Mouse (Mus musculus): ENCODE results near the gene Nr1h2. TPM values are rescaled to one million over a fixed set of nuclear protein-coding genes. Genes with fewer than 3 reads are reported as not detected.

Nr1h2 gene
- polyA plus RNA-seq (2014; fragmentation: Nextera tagmentation; extraction: Ambion mirVana), result 69.1 and 69.8 TPM in 2 replicates

DNA sequence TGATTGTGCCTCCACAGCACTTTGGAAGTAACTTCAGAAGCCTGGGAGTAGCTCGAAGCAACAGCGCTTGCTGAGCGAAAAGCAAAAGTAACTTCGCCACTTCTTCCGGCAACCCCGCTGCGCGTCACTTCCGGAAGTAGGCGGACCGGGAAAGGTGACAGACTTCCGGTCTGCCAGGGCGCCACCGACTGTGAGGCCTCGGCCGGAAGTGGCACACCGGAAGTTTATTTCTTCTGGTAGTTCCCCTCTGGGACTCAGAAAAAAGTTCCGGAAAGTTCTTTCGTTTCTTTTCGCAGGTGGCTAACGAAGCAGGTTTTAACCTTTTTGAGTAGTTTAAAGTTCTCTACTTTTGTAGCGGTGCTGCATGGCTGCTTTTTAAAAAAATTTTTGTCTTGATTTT is at the start of gene Nr1h2:
TSS of gene Nr1h2 (minus strand) at position 126 of the 400 bp plus-strand sequence.
- H3K36me3 ChIP-seq (ENCODE audit: control insufficient read depth, insufficient read depth, low read length), result peaks cover 27% of the 10 kb centered on the region
- H3K27ac ChIP-seq (ENCODE audit: low read depth, low read length), result peak within 1 kb of the TSS; percentile 96
- ATAC-seq (ENCODE audit: low FRiP score, low TSS enrichment), result peak; percentile 71
- under 1% methylated on average over 22 of the region's 22 CpGs for WGBS
- H3K9ac ChIP-seq (ENCODE audit: low read depth, low read length), result peak within 1 kb of the TSS; percentile 64; the same call in 1 of the 2 replicates
- H3K4me1 ChIP-seq (ENCODE audit: control insufficient read depth, insufficient read depth, low read length), result no peaks in the 10 kb centered on the region
- H3K4me2 ChIP-seq (replicated peaks; ENCODE audit: low read depth, low read length), result peak within 1 kb of the TSS; percentile 63
- peak within 1 kb of the TSS; percentile 63 for H3K4me3 ChIP-seq (ENCODE audit: low read length)
- H3K9me3 ChIP-seq (ENCODE audit: control insufficient read depth, low read length), result no peaks in the 10 kb centered on the region
- H3K27me3 ChIP-seq (ENCODE audit: control insufficient read depth, insufficient read depth, low read length), result no peaks in the 10 kb centered on the region

DNA sequence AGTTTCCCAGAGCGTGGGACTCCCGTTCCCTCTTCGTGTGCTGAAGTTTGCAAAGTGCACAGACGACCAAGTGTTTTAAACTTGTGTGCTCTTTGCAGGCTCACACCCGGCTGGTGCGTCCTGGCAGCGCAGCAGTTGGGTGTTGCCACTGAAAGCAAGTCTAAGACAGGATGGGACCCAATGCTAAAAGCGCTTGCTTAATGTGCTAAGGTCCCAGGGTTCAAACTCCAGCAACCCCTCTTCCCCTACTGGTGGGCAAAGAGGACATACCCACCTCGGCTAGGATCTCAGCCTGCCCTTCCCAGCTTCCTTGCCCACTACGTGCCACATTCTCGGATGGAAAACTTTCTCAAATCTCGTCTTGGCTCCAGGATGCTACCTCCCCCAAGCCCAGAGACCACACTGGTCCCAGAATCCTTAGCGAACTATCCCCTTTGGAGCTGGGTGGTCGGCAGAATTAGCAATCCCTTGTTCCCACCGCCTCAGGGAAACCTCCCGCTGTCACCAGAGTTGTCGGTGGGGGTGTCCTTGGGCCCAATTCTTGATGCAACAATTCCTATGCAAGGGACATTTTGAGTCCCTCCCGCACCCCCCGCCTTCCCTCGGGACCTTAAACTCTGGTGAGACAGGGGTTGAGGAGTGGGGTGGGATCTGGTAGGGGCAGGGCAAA is 49.6 kb upstream of the Nr1h2 start:
- Histone ChIP-seq H3K9ac (ENCODE audit: low read depth, low read length) (no peak overlapping the region), H3K36me3 (ENCODE audit: control insufficient read depth, insufficient read depth, low read length) (no peaks in the 10 kb centered on the region), H3K4me3 (ENCODE audit: low read length) (peak overlapping the region; percentile 27; the same call in 1 of the 2 replicates), H3K4me2 (replicated peaks; ENCODE audit: low read depth, low read length) (peak overlapping the region; percentile 45), H3K9me3 (ENCODE audit: control insufficient read depth, low read length) (no peaks in the 10 kb centered on the region), H3K27me3 (ENCODE audit: control insufficient read depth, insufficient read depth, low read length) (peaks cover 68% of the 10 kb centered on the region), H3K27ac (ENCODE audit: low read depth, low read length) (no peak overlapping the region), H3K4me1 (ENCODE audit: control insufficient read depth, insufficient read depth, low read length) (no peaks in the 10 kb centered on the region)
- no peak for ATAC-seq (ENCODE audit: low FRiP score, low TSS enrichment)
- WGBS, result 2% methylated on average over 20 of the region's 20 CpGs

DNA sequence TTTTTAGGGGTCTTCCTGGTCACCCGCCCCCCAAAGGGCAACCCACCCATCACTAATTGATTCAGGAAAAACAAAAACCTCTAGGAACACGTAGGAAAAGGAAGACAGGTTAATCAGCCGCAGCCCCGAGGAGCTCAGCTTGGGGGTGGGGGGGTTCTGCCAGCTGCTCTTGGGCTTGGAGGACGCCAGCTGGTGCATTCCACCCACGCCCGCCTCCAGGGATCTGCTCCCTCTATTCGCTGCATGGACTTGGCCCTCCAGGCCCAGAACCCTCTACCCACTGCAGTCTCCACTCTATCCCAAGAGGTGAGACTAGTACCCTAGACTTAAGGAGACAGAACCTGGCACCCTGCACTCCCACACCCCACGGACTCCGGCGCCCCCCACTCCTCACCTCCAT is 48.7 kb upstream of the Nr1h2 start:
- H3K4me3 ChIP-seq (ENCODE audit: low read length), result no peak overlapping the region
- no peak for ATAC-seq (ENCODE audit: low FRiP score, low TSS enrichment)
- H3K9me3 ChIP-seq (ENCODE audit: control insufficient read depth, low read length), result no peaks in the 10 kb centered on the region
- H3K36me3 ChIP-seq (ENCODE audit: control insufficient read depth, insufficient read depth, low read length), result no peaks in the 10 kb centered on the region
- H3K4me2 ChIP-seq (replicated peaks; ENCODE audit: low read depth, low read length), result no peak overlapping the region
- H3K4me1 ChIP-seq (ENCODE audit: control insufficient read depth, insufficient read depth, low read length), result no peaks in the 10 kb centered on the region
- no peak overlapping the region for H3K27ac ChIP-seq (ENCODE audit: low read depth, low read length)
- WGBS, result 10% methylated on average over 11 of the region's 11 CpGs
- peaks cover 68% of the 10 kb centered on the region for H3K27me3 ChIP-seq (ENCODE audit: control insufficient read depth, insufficient read depth, low read length)
- no peak overlapping the region for H3K9ac ChIP-seq (ENCODE audit: low read depth, low read length)

DNA sequence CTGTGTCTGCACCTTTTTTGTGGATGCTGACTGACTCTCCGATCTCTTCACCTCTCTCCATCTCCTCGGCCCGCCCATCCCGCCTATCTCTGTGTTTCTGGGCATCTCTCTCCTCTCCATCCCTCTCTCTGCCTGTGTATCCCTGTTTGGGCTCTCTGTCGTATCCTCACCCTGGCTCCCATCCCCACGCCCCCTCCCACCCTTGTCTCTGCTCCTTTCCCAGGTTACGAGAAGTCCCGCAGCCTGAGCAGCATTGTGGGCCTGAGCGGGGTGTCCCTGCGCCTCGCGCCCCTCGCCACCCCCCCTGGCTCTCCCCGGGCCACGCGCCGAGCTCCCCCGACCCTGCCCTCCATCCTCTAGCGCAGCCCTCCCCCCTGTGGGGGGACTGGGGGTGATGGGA is 47.9 kb upstream of the Nr1h2 start:
- no peak overlapping the region for H3K4me3 ChIP-seq (ENCODE audit: low read length)
- H3K4me1 ChIP-seq (ENCODE audit: control insufficient read depth, insufficient read depth, low read length), result no peaks in the 10 kb centered on the region
- H3K27me3 ChIP-seq (ENCODE audit: control insufficient read depth, insufficient read depth, low read length), result peaks cover 60% of the 10 kb centered on the region
- no peaks in the 10 kb centered on the region for H3K36me3 ChIP-seq (ENCODE audit: control insufficient read depth, insufficient read depth, low read length)
- no peak overlapping the region for H3K4me2 ChIP-seq (replicated peaks; ENCODE audit: low read depth, low read length)
- H3K9ac ChIP-seq (ENCODE audit: low read depth, low read length), result no peak overlapping the region
- 14% methylated on average over 19 of the region's 19 CpGs for WGBS
- H3K9me3 ChIP-seq (ENCODE audit: control insufficient read depth, low read length), result no peaks in the 10 kb centered on the region
- no peak for ATAC-seq (ENCODE audit: low FRiP score, low TSS enrichment)
- no peak overlapping the region for H3K27ac ChIP-seq (ENCODE audit: low read depth, low read length)

DNA sequence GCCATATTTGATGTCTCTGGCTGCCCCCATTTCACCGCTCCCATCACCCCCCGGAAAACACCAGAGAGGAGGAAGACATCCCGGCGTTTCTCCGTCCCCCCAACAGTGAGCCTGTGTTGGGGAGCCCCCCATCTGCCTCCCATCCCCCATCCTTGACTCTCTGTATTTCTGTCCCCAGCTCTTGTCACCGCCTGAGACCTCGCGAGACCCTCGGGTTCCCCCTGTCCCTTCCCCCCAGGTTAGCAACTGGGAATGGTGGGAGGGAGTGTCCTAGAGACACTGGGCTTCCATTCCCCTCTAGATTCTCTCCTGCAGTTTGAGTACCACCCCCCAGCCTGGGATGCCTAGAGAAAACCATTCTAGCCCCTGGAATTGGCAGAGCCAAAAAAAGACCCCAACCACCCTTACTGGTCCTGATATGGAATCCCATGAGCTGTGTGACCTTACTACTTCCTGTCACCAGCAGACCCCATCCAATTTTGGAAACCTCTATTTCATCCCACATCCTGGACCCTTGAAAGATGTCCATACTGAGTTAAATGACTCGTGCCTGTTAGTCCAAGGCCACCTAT is 47.0 kb upstream of the Nr1h2 start:
- Histone ChIP-seq H3K9ac (ENCODE audit: low read depth, low read length) (no peak overlapping the region), H3K4me3 (ENCODE audit: low read length) (no peak overlapping the region), H3K4me1 (ENCODE audit: control insufficient read depth, insufficient read depth, low read length) (no peaks in the 10 kb centered on the region), H3K9me3 (ENCODE audit: control insufficient read depth, low read length) (no peaks in the 10 kb centered on the region), H3K4me2 (replicated peaks; ENCODE audit: low read depth, low read length) (no peak overlapping the region), H3K27ac (ENCODE audit: low read depth, low read length) (no peak overlapping the region), H3K36me3 (ENCODE audit: control insufficient read depth, insufficient read depth, low read length) (no peaks in the 10 kb centered on the region), H3K27me3 (ENCODE audit: control insufficient read depth, insufficient read depth, low read length) (peaks cover 51% of the 10 kb centered on the region)
- WGBS, result 85% methylated on average over 10 of the region's 10 CpGs
- ATAC-seq (ENCODE audit: low FRiP score, low TSS enrichment), result no peak

DNA sequence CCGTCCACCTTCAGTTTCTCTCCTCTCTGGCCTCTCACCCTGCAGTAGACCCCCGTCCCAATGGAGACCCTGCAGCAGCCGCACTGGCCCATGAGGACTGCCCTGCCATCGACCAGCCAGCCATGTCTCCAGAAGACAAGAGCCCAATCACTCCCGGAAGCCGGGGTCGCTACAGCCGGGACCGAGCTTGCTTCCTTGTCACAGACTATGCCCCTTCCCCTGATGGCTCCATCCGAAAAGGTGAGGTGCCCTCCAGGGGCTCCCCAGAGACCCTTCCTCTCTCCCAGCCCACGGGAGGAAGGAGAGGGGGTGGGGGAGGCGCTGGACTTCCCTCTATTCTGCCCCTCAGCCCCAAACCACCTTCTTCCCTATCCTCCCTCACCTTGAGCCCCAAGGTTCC is 44.6 kb upstream of the Nr1h2 start:
- Histone ChIP-seq H3K4me2 (replicated peaks; ENCODE audit: low read depth, low read length) (no peak overlapping the region), H3K4me3 (ENCODE audit: low read length) (no peak overlapping the region), H3K4me1 (ENCODE audit: control insufficient read depth, insufficient read depth, low read length) (no peaks in the 10 kb centered on the region), H3K27ac (ENCODE audit: low read depth, low read length) (no peak overlapping the region), H3K36me3 (ENCODE audit: control insufficient read depth, insufficient read depth, low read length) (no peaks in the 10 kb centered on the region), H3K27me3 (ENCODE audit: control insufficient read depth, insufficient read depth, low read length) (peaks cover 32% of the 10 kb centered on the region), H3K9ac (ENCODE audit: low read depth, low read length) (no peak overlapping the region), H3K9me3 (ENCODE audit: control insufficient read depth, low read length) (no peaks in the 10 kb centered on the region)
- no peak for ATAC-seq (ENCODE audit: low FRiP score, low TSS enrichment)
- 77% methylated on average over 11 of the region's 12 CpGs for WGBS

DNA sequence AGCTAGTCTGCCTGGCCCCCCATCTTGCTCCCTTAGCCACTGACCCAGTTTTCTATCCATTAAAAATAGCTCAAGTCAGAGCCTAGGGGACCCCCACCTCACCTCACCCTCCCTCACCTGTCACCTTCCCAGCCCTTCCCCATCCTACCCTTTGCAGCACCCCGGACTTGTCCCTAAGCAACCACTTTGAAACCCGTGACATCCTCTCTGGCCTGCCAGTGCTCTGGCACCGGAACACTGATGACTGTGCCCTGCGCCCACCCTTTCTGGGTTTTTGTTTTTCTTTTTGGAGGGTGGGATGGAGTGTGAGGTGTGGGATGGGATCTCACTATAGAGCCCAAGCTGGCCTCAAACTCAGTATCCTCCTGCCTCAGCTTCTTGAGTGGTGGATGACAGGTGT is 43.9 kb upstream of the Nr1h2 start:
- H3K9ac ChIP-seq (ENCODE audit: low read depth, low read length), result no peak overlapping the region
- no peak for ATAC-seq (ENCODE audit: low FRiP score, low TSS enrichment)
- H3K4me3 ChIP-seq (ENCODE audit: low read length), result no peak overlapping the region
- no peaks in the 10 kb centered on the region for H3K36me3 ChIP-seq (ENCODE audit: control insufficient read depth, insufficient read depth, low read length)
- H3K4me1 ChIP-seq (ENCODE audit: control insufficient read depth, insufficient read depth, low read length), result no peaks in the 10 kb centered on the region
- H3K27ac ChIP-seq (ENCODE audit: low read depth, low read length), result no peak overlapping the region
- no peaks in the 10 kb centered on the region for H3K9me3 ChIP-seq (ENCODE audit: control insufficient read depth, low read length)
- WGBS, result 82% methylated on average over 4 of the region's 4 CpGs
- no peak overlapping the region for H3K4me2 ChIP-seq (replicated peaks; ENCODE audit: low read depth, low read length)
- peaks cover 32% of the 10 kb centered on the region for H3K27me3 ChIP-seq (ENCODE audit: control insufficient read depth, insufficient read depth, low read length)

DNA sequence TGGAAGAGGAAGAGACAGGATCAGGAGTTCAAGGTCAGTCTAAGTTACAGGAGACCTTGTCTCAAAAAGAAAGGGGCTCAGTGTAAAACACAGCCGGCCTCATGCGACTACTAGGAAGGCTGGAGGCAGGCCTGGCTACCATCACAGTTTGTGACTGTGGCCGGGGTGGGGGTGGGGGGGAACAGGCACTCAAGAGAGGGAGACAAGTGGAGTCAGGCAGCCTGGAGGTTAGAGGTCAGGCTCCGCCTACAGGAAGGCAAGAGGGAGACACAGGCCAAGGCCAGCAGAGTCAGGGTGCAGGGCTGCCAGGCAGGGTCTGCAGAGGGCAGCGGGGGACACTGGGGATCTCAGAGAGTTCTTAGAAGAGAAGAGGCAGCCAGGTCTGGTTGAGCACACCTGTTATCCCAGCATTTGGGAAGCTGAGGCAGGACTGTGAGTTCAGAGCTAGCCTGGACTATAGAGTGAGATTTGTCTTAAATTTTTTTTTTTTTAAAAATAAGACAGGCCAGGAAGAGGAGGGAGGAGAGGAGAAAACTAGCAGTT is 43.3 kb upstream of the Nr1h2 start:
- Histone ChIP-seq H3K4me2 (replicated peaks; ENCODE audit: low read depth, low read length) (no peak overlapping the region), H3K9ac (ENCODE audit: low read depth, low read length) (no peak overlapping the region), H3K27me3 (ENCODE audit: control insufficient read depth, insufficient read depth, low read length) (peaks cover 32% of the 10 kb centered on the region), H3K4me3 (ENCODE audit: low read length) (no peak overlapping the region), H3K4me1 (ENCODE audit: control insufficient read depth, insufficient read depth, low read length) (no peaks in the 10 kb centered on the region), H3K36me3 (ENCODE audit: control insufficient read depth, insufficient read depth, low read length) (no peaks in the 10 kb centered on the region), H3K27ac (ENCODE audit: low read depth, low read length) (no peak overlapping the region), H3K9me3 (ENCODE audit: control insufficient read depth, low read length) (no peaks in the 10 kb centered on the region)
- ATAC-seq (ENCODE audit: low FRiP score, low TSS enrichment), result no peak
- 72% methylated on average over 5 of the region's 5 CpGs for WGBS

DNA sequence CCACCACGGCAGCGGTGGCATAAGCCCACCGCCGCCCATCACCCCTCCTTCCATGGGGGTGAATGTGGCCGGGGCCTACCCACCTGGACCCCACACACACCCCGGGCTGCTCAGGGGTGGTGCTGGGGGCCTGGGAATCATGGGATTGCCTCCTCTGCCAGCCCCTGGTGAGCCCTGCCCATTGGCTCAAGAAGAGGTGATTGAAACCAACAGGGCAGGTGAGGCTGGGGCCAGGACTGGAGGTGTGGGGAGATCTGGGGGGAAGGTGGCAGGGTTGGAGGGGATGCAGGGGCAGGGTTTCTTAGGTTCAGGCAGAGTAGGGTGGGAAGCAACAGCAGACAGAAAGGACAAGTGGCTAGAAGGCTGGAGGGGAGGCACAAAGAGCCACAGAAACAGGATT is 42.3 kb upstream of the Nr1h2 start:
- Histone ChIP-seq H3K27ac (ENCODE audit: low read depth, low read length) (no peak overlapping the region), H3K4me1 (ENCODE audit: control insufficient read depth, insufficient read depth, low read length) (peaks cover 7% of the 10 kb centered on the region; the same call in 1 of the 2 replicates), H3K27me3 (ENCODE audit: control insufficient read depth, insufficient read depth, low read length) (peaks cover 32% of the 10 kb centered on the region), H3K4me2 (replicated peaks; ENCODE audit: low read depth, low read length) (no peak overlapping the region), H3K4me3 (ENCODE audit: low read length) (no peak overlapping the region), H3K9me3 (ENCODE audit: control insufficient read depth, low read length) (no peaks in the 10 kb centered on the region), H3K36me3 (ENCODE audit: control insufficient read depth, insufficient read depth, low read length) (no peaks in the 10 kb centered on the region), H3K9ac (ENCODE audit: low read depth, low read length) (no peak overlapping the region)
- 92% methylated on average over 6 of the region's 6 CpGs for WGBS
- ATAC-seq (ENCODE audit: low FRiP score, low TSS enrichment), result no peak

Measured in kidney, embryonic 14.5 days (tissue).